Mouse (Mus musculus) v-Abl transformed pro-B cells (cell line): ENCODE data around the gene Tcl1.
"Not testable (repeated sequence)": the region's sequence is repeated elsewhere in the genome, so short reads cannot be mapped to it uniquely, and the experiment has no call there.

ENCODE experiments used
- in situ Hi-C, 2 experiments: fragments of 400-800 bp; cut with MboI; formaldehyde crosslinking; loops; one replicate each; pipeline ENCODE4 v1.15.1; 2025; ENCODE audit not compliant: unreplicated experiment in 2 of 2

Gene Tcl1

DNA sequence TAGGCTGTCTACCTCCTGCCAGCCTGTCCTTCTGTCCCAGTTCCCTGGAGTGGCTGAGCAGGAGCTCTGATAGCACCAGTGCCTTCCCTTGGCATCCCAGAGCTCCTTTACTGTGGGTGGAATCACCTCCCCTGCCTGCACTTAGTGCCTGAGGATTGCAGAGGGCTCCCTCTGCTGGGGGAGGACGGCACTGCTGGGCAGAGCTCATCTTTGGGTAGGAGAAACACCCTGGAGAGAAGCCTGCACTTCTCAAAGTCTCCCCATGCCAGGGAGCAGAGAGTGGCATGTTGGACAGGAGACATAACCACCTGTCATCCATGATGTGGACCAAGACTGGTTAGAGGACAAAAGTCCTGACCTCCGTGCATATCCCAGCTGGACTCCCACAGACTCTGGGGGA is 33.6 kb downstream of the Tcl1 start:
- in situ Hi-C loops, result not testable (repeated sequence)

DNA sequence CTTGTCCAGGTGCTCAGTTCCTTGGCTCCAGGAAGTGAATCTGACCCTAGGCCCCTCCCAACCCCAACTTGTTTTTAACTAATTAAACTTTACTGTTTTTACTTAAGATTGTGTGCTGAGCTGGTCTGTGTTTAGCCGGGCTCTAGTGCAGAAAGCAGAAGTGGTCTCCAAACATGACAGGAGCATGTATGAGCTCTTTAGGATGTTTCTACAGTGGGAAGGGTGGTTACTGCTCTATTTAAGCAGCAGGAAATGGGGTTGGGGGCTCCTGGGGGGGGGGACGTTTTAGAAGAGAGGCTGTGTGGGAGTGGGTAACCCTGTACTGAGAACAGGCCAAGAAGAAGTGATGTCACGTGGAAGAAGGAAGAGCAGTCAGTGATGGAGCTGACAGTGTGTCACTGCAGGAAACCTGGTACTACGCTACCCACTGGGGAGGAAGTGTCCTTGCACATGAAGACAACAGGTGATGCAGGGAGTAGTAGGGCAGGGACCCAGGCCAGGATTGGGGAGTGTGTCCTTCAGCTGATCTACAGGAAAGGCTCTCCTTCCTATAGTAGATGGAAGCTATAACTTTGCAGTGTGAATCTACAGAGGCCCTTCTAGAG is 41.5 kb downstream of the Tcl1 start:
- in situ Hi-C loops, result not testable (repeated sequence)

DNA sequence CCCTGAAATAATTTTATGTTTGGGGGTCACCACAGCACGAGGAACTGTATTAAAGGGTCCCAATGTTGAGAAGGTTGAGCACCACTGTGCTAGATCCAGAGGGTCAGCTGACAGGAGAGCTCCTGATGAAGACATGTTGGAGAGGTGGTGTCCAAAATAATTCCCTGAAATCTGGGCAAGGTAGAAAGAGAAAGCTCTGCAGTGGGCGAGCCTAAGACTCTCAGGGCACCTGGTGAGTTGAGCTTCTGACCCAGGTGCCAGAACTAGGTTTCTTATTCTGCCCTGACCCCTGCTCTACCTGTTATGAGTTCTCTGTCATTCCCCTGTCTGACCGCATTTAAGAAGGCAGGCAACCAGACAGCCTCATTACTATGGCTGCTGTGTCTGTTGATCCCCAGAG is 46.5 kb downstream of the Tcl1 start, which contains the start of gene Tcl1b5:
Gene Tcl1b5 (plus strand): TSS at position 301 of the 400 bp plus-strand sequence.
- in situ Hi-C loops, result not testable (repeated sequence)

GRCm38 (mm10) chr12:105174318-105174717 is 48.3 kb downstream of the Tcl1 start:
- in situ Hi-C loops, result not testable (repeated sequence)

DNA sequence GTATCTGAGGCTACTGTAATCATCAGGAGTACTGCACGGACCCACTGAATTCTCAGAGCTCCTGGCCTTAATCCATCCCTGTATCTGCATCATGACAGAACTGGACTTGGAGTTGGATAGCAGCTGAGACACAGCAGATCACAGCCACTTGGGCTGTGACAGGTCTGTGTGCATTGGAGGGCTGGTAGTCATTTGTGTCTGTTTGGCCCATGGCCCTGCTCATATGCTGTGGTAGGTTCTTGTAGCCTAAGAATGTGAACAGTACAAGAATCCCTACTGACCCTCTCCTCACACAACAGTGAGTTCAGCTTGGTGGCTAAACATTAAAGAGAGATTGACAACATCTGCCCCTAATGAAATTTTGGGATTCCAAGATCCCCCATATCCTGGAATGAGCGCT is 49.2 kb downstream of the Tcl1 start:
- in situ Hi-C loops, result no loop called here
